Mouse (Mus musculus): ENCODE data around the gene Nudt7.

DNA sequence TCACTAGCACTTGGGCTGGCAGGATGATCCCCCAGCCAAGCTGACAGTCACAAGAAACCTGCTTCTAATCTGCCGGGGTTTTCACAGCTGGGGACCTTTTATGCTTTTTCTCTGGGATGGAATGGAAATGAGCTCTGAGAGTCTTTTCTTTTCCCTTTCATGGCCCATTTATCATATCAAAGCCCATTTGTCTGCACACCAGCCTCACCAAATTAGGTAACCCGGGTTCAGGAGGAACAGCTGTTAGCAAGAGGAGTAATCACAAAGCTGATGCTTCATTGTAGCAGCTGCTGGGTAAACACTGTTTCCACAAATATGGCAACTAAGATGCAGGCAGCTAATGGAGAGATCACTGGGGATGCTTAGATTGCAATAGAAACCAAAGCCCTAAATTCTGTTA lies 17.3 kb upstream of the Nudt7 start:
- no peak for TF ChIP-seq CTCF (IDR thresholded peaks at IDR 0.05 in 2 of 3, conservative IDR thresholded peaks at IDR 0.05 in 1 of 3; ENCODE audit: control insufficient read depth in 1 of 3, insufficient read depth in 1 of 3, low read depth in 2 of 3, low read length in 3 of 3, poor library complexity in 1 of 3, severe bottlenecking in 1 of 3)
- TF ChIP-seq MYB (IDR thresholded peaks at IDR 0.05; ENCODE audit: low read depth, low read length): no peak
- TF ChIP-seq CHD2 (IDR thresholded peaks at IDR 0.05; ENCODE audit: low read length): no peak
